Mouse (Mus musculus): ENCODE data around the gene Rtp1.

Gene Rtp1

DNA sequence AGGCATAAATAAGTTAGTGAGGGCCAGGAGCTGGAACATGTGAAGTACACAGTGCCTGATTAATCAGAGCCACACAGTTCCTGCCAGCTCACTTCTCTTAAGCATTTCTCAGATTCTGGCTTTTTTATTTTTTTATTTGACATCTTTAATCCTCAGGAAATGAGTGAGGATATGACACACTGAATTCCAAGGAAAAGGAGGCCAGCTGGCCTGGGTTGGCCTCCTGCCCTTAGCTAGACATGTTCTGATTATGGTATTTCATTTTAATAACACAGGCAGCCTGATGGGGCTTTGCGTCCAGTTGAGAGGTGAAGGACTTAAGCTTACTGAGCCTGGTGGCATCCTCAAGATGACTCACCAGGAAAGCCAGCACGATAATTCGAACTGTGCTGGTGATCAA is 27.6 kb downstream of the Rtp1 start:
- DNase-seq (ENCODE audit: low spot score in 2 of 2) = no peak

GRCm38 (mm10) chr16:23457338-23457737 is 28.4 kb downstream of the Rtp1 start:
- no peak for DNase-seq (ENCODE audit: low spot score in 2 of 2)

DNA sequence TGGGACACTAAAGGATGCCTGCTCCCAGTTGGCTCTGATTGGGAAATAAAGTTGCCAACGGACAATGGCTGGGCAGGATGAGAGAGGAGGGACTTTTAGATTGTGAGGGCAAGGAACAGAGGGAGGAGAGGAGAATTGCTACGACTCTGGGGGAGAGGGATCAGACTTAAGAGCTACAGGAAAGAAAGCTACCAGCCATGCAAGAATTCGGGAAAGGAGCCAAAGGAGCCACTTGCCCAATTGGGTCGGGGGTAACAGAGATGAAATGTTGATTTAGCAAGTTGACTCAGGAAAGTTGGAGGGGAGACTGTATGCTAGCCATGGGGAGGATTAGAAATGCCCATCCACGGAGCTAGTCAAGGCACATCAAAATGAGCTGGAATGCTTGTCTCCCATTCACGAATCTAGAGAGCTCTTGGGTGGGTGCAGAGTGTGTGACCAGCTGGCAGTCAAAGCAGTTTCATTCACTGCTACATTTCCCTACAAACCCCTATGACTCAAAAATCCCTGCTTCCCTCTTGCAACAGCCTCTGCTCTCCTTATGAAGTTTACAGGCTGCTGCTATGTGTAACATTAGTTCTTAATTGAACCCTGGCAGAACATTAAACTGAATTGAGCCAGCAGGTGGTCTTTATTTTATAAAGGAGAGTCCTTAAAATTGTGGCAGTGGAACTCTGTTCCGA is 30.1 kb downstream of the Rtp1 start:
- DNase-seq (ENCODE audit: low spot score in 2 of 2) = no peak

DNA sequence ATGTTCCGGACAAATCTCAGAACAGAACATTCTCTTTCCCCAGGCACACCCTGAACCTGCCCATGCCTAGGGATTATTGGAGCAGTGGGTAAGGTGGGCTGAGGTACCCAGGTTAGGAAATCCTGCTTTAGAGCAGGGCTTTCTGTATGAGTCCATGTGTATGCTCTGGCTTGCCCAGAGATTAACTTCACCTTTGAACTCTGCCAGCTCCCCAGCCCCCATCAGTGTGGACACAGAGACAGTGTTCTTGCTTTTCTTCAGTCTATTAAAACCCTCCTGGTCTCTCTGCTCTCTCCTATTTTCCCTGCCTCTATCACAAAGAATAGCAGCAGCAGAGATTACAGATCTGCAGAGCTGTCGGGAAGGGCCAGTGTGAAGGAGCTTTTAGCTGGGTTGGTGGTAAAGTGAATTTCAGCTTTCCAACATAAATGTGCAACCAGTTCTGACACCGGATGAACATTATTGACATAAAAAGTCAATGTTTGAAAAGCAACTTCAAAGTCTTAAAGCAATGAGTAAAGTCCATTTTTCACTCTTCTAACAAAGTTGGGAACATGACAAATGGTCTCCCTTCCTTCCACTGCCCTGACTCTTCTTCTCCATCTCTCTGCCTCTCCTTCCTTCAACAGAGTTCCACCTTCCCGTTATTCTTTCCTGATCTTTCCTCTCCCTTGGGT is 34.9 kb downstream of the Rtp1 start:
- DNase-seq (ENCODE audit: low spot score in 2 of 2) = no peak

DNA sequence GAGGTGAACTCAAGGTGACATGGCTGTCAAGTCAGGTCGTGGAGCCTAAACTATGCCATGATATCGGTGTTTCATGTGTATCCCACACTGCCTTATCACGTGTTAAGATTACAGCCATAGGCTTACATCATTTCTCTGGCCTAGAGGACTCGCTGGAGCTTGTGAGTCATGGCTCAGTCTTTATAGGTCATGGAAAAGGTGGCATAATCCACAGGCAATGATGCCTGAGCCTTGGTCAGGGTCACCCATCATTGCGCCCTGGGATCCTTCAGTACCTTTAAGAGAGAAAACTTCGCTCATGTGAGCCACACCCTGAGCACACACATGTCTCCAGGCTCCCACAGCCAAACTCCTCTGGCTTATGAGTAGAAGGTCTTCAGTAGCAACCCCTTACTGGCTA is 42.6 kb downstream of the Rtp1 start:
- DNase-seq (ENCODE audit: low spot score in 2 of 2) = no peak

- DNase-seq (ENCODE audit: low spot score in 2 of 2) = no peak
Observed at GRCm38 (mm10) chr16:23472046-23472445, 43.1 kb downstream of the Rtp1 start.

DNA sequence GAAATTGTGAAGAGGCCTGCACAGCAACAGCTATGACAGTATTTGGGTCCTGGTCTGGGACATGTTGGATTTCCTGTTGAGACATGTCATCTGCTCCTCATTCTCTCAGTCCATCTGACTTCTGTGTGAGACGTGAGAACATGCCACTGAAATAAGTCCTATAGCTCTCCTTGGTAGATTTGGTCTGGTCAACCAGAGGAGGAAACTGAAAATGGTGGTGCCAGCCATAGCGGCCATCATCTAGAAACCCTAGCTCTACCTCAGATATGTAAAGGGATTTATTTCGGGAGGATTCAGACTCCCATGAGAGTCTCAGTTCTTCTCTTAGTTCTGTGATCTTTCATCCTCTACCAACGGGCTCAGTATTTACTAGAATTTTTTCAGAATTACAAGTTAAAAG is 46.7 kb downstream of the Rtp1 start:
- DNase-seq (ENCODE audit: low spot score in 2 of 2) = no peak

DNA sequence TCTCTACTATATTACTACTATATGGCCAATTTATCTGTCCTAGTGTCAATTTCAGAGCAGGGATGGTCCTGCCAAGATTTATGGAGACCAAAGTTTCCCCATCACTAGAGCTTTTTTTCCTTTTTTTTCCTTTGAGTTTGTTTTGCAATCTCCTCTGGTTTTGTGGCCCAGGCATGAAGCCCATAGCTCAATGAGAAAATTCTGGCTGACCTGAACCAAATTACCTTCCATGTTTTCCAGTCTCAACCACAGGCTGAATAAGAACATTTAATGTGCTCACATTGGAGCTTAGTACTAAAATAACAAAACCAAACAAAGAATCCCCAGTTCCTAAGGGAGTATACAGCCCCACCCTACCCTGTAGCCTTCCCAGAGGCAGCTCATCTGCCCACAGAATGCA is 47.7 kb downstream of the Rtp1 start:
- no peak for DNase-seq (ENCODE audit: low spot score in 2 of 2)

- DNase-seq (ENCODE audit: low spot score in 2 of 2) = no peak
Observed at GRCm38 (mm10) chr16:23479872-23480603, 51.1 kb downstream of the Rtp1 start.

GRCm38 (mm10) chr16:23482218-23482617 is 53.3 kb downstream of the Rtp1 start:
- no peak for DNase-seq (ENCODE audit: low spot score in 2 of 2)

DNA sequence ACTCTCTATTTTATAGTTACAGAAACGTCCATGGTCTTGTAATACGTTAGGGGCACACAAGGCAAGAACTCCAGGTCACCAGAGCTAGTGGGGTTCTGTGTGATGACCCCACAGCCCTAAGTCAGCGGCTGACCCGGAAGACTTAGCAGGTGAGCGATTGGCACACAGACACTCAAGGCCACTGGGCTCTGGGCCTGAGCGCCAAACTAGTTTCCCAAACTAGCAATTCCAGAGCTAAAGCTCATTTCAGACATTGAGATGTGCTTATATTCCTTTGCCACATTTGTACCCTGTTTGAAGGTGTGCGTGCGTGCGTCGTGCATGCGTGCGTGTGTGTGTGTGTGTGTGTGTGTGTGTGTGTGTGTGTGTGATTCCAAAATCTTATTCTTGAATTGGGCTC is 53.9 kb downstream of the Rtp1 start:
- DNase-seq (ENCODE audit: low spot score in 2 of 2) = no peak

- DNase-seq (ENCODE audit: low spot score in 2 of 2) = no peak
Observed at GRCm38 (mm10) chr16:23483292-23483691, 54.4 kb downstream of the Rtp1 start.
